Mouse (Mus musculus): ENCODE results near the gene Kif6. TPM values are rescaled to one million over a fixed set of nuclear protein-coding genes. Genes with fewer than 3 reads are reported as not detected.
A peak's percentile ranks its signal among the peaks of the same experiment; 100 is the strongest.

Kif6 gene
- total RNA-seq, 2 experiments from 2014 or later = not detected

DNA sequence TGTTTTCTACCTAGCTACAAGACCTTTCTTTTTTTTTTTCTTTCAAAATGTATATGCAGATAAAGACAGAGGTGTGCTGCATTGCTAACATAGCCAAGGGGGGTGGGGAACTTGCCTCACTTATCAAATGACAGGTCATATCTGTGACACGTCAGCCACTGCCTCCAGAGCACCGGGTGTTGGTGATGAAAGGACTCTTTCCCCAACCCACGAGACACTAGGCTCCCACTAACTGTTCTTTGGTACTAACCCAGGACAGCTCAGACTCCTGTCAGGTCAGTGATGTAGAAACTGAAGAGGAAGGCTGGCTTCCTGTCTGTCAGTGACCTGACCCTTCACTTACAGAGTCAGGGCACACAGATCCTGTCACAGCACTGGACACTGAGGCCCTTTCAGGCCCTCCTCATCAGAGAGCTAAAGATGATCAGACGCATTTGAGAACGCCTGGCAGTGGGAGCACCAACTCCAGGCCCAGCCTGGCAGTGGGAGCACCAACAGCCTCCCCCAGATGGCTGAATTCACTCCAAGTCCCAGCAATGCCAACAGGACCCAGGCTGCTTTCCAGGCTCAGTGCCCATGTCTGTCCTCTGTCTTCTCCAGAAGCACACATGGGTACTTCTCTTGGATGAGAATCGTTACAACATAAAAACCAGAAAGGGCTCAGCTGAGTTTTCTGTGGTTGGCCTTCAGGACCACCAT is 209.4 kb downstream of the Kif6 start:
- no peak for ATAC-seq (replicated peaks; ENCODE audit: low FRiP score, low TSS enrichment, poor library complexity, severe bottlenecking)

DNA sequence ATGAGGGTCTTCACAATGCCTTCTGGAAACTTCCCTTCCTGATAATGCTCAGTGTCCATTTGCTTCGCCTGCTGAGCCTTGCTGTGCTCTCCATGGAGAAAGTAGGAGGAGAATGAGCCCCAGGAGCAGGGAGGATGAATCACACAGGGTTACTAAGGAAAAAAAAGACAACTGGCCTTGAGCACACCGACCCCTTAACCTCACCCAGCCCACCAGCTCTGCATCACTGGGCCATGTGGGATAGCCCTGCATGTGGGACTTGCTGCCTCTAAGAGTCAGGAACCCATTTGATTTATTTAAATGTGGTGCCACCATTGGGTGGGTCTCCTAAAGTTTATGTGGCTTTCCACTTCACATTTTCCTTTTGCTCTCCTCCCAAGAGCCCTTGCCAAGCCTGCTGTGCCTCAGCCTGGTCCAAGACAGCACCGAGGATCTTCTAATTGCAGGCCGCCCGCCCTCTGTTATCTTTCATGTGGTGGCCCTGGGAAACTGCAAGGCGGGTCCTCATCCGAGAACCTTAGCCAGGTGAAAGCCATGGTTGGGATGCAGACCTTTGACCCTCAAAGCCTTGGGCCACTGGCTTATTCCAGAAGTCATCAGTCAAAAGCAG is 210.0 kb downstream of the Kif6 start:
- ATAC-seq (replicated peaks; ENCODE audit: low FRiP score, low TSS enrichment, poor library complexity, severe bottlenecking) = no peak

DNA sequence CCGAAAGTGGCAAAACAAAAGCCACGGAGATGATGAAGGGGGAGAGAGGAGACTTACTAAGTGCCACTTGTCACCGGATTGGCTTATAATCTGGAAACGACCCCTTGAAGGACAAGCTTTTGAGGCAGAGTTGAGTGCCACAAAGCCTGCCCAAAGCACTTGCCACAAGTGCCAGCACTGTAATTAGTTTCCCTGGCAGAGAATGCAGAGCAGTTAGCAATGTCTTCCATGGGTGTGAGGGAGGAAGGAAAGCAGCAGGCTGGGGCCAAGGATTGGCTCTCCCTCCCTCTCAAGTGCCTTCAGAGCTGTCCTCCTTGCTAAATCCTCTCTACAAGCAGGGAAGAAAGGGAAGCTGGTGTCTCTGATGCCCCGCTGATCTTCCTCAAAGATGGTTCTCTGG is 210.9 kb downstream of the Kif6 start:
- no peak for ATAC-seq (replicated peaks; ENCODE audit: low FRiP score, low TSS enrichment, poor library complexity, severe bottlenecking)

DNA sequence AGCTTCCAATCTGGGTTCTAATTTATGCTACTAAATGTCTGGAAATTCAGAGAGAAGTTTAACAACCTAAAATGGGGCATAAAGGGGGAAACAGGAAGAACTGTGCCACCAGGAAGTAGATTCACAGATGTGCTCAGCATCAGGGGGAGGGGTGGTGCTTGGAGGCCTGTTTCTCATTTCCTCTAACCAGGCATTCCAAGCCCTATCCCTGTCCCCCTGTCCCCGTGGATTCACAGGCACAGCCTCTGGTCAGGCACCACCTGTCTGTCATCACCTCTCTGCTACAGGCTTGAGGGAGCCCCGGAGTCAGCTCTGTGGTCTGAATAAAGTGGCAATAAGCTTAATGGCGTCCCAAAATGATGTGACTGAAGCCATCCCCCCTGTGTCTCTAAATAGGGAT is 216.8 kb downstream of the Kif6 start:
- no peak for ATAC-seq (replicated peaks; ENCODE audit: low FRiP score, low TSS enrichment, poor library complexity, severe bottlenecking)

DNA sequence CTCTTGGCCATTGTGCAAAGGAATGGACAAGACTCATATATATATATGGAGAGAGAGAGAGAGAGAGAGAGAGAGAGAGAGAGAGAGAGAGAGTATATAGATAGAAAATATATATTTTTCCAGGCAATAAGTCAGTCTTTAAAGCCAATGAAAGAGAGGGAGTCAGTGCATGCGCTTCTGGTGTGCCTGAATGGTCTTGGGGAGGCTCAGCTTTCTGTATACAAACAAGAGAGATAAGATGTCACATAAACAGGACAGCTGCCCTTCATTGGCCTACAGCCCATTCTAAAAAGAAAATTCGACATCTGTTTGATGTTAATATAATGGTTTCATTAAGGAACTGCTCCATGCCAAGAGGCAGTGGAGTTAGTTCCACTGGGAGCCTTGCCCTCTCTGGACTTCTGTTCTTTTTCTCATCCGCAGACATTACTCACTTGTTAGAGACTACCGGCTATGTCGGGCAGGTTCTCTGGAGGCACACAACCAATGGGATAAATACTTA is 219.2 kb downstream of the Kif6 start:
- ATAC-seq (replicated peaks; ENCODE audit: low FRiP score, low TSS enrichment, poor library complexity, severe bottlenecking) = no peak

DNA sequence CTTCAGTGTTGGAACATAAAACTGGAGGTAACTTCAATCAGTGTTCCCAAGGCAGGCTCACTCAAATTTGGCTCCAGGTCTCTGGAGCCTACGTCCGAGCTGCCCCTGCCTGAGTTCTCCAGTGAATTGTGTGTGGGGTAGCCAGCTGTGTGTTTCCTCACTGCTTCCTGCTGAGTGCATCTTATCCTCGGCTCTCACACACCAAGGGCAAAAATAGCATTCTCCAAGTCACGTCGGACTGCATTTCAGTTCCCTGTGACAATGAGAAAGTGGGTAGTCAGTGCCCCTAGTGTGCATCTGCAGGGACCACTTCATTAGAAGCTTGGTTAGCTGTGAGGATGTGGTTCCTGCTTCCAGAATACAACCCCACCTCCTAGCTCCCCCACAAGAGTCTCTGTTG is 222.5 kb downstream of the Kif6 start:
- ATAC-seq (replicated peaks; ENCODE audit: low FRiP score, low TSS enrichment, poor library complexity, severe bottlenecking) = no peak

DNA sequence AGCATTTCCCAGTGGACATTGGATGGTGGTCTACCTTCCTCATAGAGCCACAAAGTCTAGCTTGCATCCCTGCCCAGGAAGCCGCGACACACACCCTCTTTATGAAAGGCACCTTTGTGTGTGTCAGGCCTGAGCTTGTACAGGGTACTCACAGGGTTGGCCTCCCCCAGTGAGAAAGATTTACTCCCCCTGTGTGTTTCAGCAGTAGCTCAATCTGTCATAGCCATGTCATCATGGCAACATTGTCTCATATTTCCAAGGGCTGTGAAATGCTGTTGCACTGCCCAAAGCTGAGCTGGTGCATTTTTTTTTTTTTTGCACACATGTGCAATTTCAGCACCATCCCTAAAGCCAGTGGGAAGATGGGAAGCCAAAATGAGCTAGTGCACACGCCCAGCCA is 224.3 kb downstream of the Kif6 start:
- no peak for ATAC-seq (replicated peaks; ENCODE audit: low FRiP score, low TSS enrichment, poor library complexity, severe bottlenecking)

DNA sequence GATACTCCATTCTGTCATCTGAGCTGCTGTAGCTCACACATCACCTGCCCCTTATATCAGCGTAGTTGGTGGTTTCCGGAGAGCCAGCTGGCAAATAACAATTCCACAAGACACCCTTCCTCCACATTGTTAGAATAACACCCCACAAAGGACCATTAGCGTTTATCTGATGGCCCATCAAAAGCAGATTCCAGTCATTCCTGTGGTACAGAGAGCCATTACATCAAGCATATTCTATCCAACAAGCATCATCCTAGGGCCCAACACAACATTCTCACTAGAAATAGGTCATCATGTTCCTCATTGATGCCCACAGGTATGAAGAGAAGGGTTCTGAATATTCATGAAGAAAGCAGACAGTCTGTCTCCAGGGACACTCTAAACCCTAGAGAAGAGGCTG is 236.3 kb downstream of the Kif6 start:
- ATAC-seq (replicated peaks; ENCODE audit: low FRiP score, low TSS enrichment, poor library complexity, severe bottlenecking) = no peak

DNA sequence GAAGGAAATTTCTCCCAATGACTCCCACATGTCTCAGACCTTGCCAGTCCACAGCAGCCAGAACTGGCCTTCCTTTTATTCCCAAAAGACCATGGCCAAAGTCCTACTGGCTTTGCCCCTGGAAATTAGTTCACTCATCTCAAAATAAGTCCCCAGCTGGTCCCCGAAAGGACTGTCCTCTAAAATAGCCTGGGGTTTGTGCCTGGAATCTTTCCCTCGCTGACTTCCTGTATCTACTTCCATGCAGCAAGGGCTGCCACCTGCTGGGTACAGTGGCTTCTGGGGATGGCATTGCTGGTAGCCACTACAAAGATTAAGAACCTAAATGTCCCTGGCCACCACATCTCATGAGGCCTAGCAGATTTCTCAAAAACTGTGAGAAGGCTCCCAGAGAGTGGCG is 237.2 kb downstream of the Kif6 start:
- ATAC-seq (replicated peaks; ENCODE audit: low FRiP score, low TSS enrichment, poor library complexity, severe bottlenecking) = no peak

DNA sequence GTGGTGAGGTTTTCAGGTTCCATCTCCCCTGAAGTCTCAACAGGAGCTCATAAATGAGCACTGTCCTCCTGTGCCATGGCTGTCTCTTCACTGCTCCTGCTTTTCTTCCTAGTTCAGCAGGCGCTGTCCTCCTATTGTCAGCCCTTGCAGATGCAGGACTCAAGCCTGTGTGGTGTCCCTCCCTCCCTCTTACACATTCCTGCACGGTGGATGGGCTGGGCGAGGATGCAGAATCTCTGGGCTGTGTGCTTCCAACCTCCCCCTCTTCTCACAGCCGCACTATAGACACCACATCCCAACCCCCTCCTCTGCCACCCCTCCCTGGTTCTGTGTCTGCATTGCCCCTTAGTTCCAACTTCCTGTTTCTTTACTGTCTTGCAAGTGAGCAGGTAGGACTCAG is 240.8 kb downstream of the Kif6 start:
- no peak for ATAC-seq (replicated peaks; ENCODE audit: low FRiP score, low TSS enrichment, poor library complexity, severe bottlenecking)

DNA sequence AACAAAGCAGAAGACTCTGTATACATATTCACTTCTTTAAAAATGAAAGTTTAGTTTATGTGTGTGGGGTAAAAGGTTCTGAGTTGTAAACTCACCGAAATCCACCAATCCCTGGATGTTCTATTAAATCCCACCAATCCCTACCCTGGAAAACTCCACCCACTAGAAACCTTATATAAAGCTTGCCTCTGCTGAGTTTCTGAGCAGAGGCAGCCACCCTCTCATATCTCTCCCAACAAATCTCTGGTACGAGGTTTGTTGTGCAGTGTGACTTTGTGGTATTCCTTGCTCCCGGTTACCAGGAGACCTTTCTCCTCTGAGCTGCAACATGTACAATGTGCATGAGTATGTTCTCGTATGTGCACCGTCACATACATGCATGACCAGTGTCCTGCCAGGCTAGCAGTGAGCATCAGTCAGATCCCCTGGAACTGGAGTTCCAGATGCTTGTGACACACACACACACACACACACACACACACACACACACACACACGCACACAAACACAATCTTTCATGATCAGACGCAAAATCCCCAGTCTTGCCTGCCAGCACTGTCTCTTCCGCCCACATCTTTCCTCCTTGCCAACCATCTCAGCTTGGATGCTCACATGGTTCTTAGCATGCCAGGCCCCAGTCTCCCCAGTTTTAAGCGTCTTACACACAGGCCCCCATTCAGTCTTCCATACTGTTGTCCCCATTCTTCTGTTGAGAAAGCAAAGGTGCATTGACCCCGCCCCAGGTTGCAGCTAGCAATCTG is 245.3 kb downstream of the Kif6 start:
- ATAC-seq (replicated peaks; ENCODE audit: low FRiP score, low TSS enrichment, poor library complexity, severe bottlenecking) = no peak

DNA sequence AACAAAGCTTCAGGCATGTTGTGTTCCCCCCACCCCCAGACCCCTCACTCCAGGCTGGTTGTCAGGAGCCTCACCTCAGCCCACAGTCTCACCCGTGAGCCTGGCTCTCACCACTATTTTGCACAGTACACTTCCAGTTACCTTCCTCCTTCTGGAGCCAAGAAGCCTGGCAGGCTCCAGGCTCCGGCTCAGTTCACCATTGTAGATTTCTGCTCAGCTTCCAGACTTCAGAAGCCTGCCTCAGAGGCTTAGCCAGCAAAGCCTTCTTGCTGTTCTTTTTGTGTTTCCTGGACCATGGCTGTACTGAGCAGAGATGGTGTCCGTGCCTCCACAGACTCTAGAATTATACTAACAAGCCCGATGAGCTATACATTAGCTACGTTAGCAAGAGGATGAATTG is 248.7 kb downstream of the Kif6 start:
- no peak for ATAC-seq (replicated peaks; ENCODE audit: low FRiP score, low TSS enrichment, poor library complexity, severe bottlenecking)

DNA sequence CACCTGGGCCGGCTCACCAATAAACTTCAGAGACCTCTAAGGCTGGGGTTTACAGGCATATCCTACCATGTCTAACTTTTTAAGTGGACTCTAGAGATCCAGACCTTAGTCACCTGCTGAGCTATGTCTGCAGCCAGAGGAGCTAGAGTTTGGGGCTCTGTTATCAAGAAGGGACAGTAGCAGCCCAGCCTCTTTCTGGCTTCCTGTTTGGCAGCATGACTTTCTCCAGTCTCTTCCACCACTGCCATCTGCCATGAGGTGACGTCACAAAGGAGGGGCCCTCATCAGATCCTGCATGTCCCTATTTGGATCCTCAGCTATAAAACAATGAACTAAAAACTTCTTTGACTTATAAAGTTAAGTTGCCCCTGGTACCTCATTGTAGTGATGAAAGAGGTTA is 250.7 kb downstream of the Kif6 start:
- peak; percentile 80 for ATAC-seq (replicated peaks; ENCODE audit: low FRiP score, low TSS enrichment, poor library complexity, severe bottlenecking)

DNA sequence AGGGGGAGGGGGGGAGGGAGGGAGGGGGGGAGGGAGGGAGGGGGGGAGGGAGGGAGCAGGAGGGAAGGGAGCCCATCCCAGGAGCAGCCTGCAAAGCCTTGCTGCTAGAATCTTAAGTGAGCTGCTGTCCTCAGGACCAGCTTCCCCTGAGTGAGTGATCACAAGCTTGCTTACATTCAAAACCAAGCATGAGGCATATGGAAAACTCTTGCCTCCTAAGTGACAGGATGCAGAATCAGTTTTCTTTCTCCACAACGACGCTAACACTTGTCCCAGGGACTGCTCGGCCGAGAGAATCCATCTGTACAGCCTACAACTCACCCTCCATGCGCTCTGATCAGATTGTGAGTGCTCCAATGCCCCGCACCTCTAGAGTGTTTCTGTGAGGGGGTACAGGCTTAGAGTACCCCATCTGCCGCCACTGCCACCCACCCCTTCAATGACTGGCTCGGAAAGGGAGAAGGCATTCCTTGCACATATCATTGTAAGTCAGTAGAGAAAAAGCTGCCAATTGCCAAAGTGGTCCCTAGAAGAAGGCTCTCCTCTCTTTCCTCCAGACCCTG is 251.8 kb downstream of the Kif6 start:
- no peak for ATAC-seq (replicated peaks; ENCODE audit: low FRiP score, low TSS enrichment, poor library complexity, severe bottlenecking)

DNA sequence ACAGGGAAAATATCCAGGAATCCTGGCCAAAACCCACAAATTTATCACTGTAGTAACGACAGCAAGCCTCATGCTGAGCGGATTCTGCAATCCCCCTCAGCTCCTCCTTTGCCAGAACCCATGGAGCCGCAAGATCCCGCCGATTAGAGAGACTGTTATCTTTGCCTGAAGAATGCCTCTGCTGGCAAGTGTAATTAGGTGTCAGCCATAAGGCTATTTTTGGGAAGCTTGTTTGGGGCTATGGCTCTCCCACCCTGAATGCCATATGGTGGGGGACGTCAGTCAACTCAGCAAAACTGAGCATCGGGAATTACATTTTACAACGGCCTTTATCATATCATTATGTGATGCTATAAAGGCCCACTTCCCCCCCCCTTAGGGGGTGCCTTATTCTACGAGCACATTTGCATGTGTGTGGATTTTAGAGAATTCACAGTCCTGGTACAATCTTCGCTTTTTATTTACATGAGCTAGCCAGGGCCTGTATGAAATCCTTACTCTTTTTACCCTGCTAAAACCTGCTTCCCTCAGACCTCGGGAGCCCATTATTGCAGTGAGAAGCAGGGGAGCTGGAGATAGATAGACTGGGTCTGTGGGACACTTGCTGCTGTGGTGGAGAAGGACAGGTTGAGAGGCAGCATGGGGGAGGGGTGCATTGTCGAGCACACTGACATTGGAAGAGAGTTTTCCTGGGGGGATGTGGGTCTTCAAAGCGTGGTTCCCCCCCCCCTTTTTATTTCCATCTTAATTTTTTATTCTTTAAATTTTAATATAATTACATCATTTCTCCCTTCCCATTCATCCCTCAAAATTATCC is 252.6 kb downstream of the Kif6 start:
- no peak for ATAC-seq (replicated peaks; ENCODE audit: low FRiP score, low TSS enrichment, poor library complexity, severe bottlenecking)

DNA sequence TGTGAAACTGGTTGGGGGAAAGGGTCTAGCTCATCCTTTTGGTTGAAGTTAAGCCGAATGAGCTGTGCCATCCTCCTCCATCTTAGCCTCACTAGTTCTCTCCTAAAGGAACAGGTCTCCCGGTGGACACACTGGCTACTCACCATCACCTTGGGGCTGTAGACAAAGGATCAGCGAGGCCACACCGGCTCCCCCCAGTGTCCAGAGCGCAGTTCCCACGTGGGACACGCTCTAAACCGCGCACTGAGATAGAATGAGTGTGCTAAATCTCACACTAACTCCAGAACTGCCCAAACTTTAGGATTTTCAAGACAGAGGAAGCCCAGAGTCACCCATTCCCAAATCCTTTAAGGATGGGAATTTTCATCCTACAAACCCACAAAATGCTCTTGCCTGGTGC is 254.3 kb downstream of the Kif6 start:
- ATAC-seq (replicated peaks; ENCODE audit: low FRiP score, low TSS enrichment, poor library complexity, severe bottlenecking) = no peak

DNA sequence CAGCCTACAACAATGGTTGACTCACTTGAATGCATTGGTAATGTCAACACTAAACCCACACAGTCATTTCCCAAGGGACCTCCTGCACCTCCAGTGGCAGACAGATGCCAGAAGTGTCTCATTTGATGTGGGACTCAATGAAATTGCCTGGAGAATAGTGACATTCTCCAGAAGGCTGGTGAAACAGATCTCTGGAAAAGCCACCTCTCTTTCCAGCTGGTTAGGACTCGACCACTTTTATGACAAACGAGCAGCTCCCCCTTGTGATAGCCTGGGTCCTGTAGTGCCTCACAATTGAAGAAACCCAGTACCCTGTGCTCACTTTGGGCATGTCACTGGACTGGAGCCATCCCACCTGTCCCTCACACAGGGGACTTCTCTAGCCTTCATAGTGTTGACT is 257.4 kb downstream of the Kif6 start:
- ATAC-seq (replicated peaks; ENCODE audit: low FRiP score, low TSS enrichment, poor library complexity, severe bottlenecking) = no peak

DNA sequence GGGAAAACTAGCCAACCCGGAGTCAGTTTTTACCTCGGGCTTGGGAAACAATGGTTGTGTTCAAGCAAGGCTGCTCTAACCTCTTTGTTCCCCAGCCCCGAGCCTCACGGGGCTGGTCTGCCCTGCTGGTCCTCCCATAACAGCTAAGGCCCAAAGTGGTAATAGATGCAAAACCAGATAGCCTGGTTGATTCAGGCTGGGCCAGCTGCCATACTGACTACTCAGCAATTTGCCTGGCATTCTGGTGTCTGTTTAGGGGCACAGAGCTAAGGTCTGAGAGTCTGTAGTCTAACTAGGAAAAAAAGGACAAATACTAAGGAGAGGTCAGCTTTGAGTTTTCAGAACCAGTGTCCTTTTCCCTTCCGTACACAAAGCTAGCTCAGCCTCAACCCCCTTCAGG is 259.8 kb downstream of the Kif6 start:
- ATAC-seq (replicated peaks; ENCODE audit: low FRiP score, low TSS enrichment, poor library complexity, severe bottlenecking) = no peak

DNA sequence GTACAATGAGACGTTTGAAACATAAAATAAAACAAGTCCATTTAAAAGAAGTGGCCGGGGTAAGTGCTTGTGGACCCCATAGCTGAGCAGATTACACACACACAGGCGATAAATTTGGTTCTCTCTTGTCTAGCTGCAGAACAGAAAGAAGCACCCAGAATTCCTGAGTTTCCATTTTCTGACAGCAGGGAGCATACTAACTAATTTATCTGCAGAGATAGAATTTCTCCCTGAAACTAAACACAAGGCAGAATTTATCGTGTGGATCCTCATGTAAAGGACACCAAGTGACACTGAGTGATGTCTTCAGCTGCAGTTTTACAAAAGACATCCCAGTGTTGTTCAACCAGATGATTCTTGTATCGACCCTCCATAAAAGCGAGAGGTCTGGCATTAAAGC is 260.5 kb downstream of the Kif6 start:
- ATAC-seq (replicated peaks; ENCODE audit: low FRiP score, low TSS enrichment, poor library complexity, severe bottlenecking) = no peak

All from megakaryocyte-erythroid progenitor cell, adult 5-6 weeks (primary cell).